Mouse (Mus musculus) adrenal gland, postnatal 14 days (tissue): ENCODE data around the gene Hectd3. TPM values are rescaled to one million over a fixed set of nuclear protein-coding genes. Genes with fewer than 3 reads are reported as not detected.

Source experiments
- DNase-seq: peaks from one replicate; pipeline ENCODE4 v3.0.0; 2021; ENCODE audit warnings: mixed read lengths
- total RNA-seq: library from RNA; stranded (reverse); gene quantifications from 2 replicates; pipeline ENCODE4 v1.2.3, GENCODE M21; 2021

The Hectd3 gene
- total RNA-seq, 1 experiment from 2014 or later, result 21.0 TPM

- DNase-seq, result no peak
Observed at GRCm38 (mm10) chr4:117014901-117015415, 19.8 kb downstream of the Hectd3 start.

GRCm38 (mm10) chr4:117017738-117018137 is 22.6 kb downstream of the Hectd3 start:
- no peak for DNase-seq

GRCm38 (mm10) chr4:117018327-117018726 is 23.2 kb downstream of the Hectd3 start:
- no peak for DNase-seq

GRCm38 (mm10) chr4:117019206-117020134 is 24.4 kb downstream of the Hectd3 start, which contains the start of gene Eif2b3:
TSS of gene Eif2b3 (plus strand) at chr4:117019402.
- DNase-seq, result peak; percentile 95

- no peak for DNase-seq
Observed at GRCm38 (mm10) chr4:117023469-117023868, 28.4 kb downstream of the Hectd3 start.

GRCm38 (mm10) chr4:117031105-117031504 is 36.0 kb downstream of the Hectd3 start:
- DNase-seq, result no peak

GRCm38 (mm10) chr4:117039925-117040687 is 45.0 kb downstream of the Hectd3 start:
- peak; percentile 53 for DNase-seq

- DNase-seq, result no peak
Observed at GRCm38 (mm10) chr4:117040791-117041190, 45.7 kb downstream of the Hectd3 start.

GRCm38 (mm10) chr4:117041283-117041721 is 46.2 kb downstream of the Hectd3 start:
- DNase-seq, result peak; percentile 77

GRCm38 (mm10) chr4:117048836-117049235 is 53.7 kb downstream of the Hectd3 start:
- peak; percentile 51 for DNase-seq

GRCm38 (mm10) chr4:117049485-117049884 is 54.4 kb downstream of the Hectd3 start:
- no peak for DNase-seq

- no peak for DNase-seq
Observed at GRCm38 (mm10) chr4:117052626-117053025, 57.5 kb downstream of the Hectd3 start.

- no peak for DNase-seq
Observed at GRCm38 (mm10) chr4:117053956-117054355, 58.8 kb downstream of the Hectd3 start.

Other genes starting within 250 kb of the Hectd3 start
- gene Toe1, start 187.7 kb upstream of the Hectd3 start, total RNA-seq, result 18.9 and 22.0 TPM in 2 replicates
- 2.5 and 6.4 TPM in 2 replicates for gene Mutyh, start 187.6 kb upstream of the Hectd3 start, total RNA-seq
- gene Hpdl, start 173.6 kb upstream of the Hectd3 start, total RNA-seq, result 6.1 and 7.0 TPM in 2 replicates
- 3.1 and 3.5 TPM in 2 replicates for gene Zswim5, start 117.9 kb upstream of the Hectd3 start, total RNA-seq
- 121 and 129 TPM in 2 replicates for gene Urod, start 904 bp upstream of the Hectd3 start, total RNA-seq
- gene Eif2b3, start 24.1 kb downstream of the Hectd3 start, total RNA-seq, result 30.5 and 34.6 TPM in 2 replicates
- 7.9 and 8.3 TPM in 2 replicates for gene Ptch2, start 100.8 kb downstream of the Hectd3 start, total RNA-seq
- 6.3 and 10.2 TPM in 2 replicates for gene Btbd19, start 130.4 kb downstream of the Hectd3 start, total RNA-seq
- gene Tctex1d4, start 131.5 kb downstream of the Hectd3 start, total RNA-seq, result not detected in 2 replicates
- gene Plk3, start 138.6 kb downstream of the Hectd3 start, total RNA-seq, result 8.4 and 19.0 TPM in 2 replicates
- gene Rps8, start 160.9 kb downstream of the Hectd3 start, total RNA-seq, result 935 and 1,177 TPM in 2 replicates
- gene Kif2c, start 187.3 kb downstream of the Hectd3 start, total RNA-seq, result 7.1 and 7.2 TPM in 2 replicates